Mouse (Mus musculus) cerebellum, postnatal 10 days (tissue): ENCODE measurements around the gene Gbp5.

Experiments used
- DNase-seq, 2 experiments: peaks; one replicate each; pipeline ENCODE4 v3.0.0; 2021; ENCODE audit warnings: mixed read lengths in 2 of 2

Gene Gbp5

DNA sequence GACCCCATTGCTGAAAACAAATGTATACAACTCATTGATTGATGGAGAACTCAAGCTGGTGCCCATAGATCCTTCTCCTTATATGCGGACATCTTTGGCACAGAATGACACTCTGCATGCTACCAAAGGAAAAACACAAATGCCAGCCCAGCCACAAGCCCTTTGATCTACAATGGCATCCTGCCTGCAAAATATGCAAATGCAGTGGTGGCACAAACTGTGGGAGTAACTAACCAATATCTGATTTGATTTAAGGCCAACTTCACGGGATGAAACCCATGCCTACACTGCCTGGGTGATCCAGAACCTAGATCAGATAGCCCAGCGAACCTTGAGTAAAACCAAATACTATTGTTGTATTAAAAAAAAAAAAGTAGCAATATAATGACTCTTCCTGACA lies 52.9 kb downstream of the Gbp5 start:
- peak in 1 of 2 experiments; percentile 48 for DNase-seq

DNA sequence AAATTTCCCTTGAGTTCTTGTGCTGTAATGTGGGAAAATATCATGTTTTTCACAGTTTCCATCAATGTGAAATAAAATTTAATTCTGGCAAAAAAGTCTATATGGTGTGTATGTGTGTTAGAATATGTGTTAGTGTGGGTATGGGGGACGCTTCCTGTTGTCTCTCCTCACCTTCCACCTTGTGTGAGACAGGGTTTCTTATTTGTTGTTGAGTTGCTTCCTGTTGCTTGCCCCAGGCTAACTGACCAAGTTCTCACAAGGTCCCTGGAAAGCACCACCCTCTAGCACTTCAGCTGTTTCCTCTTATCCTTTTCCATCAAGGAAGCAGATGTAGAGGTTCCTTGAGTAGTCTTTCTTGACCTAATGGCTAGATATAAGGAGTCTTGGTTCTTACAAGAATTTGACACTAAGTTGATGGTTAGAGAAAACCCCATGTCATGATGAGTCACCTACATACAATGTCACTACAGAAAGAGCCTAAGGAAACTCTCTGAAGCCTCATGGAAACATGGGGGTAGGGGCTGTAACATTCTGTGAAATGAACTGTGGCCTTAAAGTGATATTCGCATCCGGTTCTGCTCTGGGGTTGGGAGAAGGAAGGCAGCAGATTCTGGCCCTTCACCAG lies 56.4 kb downstream of the Gbp5 start:
- no peak for DNase-seq

DNA sequence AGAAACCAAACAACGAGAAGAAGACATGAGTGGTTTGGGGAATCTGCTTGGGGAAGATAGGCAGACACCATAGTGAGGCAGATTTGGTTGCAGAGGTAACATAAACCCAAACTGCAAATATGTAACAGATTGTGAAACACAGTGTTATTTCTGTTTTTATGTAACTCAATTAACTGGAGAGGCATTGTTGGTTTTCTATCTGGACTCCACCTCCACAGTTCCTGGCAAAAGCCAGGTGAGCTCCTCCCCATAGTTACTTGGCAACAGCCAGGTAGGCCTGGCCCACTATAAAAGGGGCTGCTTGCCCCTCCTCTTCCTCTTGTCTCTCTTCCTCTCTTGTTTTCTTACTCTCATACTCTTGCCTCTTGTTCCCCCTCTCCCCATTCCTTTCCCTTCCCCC lies 60.8 kb downstream of the Gbp5 start:
- DNase-seq: no peak

DNA sequence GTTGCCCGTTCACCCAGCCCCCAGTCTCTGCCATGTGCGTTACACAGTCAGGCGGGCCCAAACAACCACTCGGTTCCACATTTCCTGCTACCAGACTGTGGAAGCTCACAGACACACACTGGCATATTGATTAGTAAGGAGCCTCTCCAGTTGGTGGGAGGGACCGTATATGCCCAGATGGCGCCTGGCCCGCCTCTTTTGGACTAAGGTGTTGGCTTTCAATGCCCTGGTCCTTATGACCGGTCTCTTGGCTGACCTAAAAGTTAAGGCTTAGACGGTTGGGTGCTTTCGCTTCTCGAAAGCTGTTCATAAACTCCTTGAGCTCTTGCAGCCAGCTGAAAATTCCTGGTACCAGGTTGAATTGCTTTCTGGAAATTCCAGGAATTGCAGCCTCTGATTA lies 61.8 kb downstream of the Gbp5 start:
- peak; percentile 59 to 68 for DNase-seq

DNA sequence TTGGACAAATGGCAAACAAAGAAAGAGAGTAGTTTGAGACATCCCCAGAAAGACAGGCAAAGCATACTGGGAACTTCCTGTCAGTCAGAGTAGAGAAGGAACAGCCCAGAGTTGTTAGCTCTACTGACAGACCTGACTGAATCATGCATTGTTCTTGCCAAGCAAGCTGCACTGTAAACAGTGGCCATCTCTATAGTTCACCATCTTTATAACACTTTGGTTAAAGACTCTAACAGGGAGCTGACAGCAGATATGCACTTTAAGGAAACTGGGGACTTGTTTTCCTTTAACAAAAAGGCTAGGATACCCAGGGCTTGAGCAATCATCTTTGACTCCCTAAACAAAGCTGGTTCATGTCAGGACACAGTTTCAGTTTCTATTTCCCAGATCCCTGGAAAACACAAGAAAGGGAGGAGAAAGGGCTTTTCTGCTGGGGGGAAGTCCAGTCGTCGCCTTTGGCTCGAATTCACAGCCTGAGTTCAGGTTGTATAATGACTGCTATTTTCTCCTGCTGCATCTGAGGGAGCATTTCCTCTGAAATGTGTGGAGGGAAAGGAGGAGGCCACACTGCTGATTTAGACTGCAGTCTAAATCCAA lies 66.0 kb downstream of the Gbp5 start, which contains the start of gene Gbp3:
Gene Gbp3, plus strand, starts transcription at position 395 of the 597 bp plus-strand sequence.
- no peak for DNase-seq

DNA sequence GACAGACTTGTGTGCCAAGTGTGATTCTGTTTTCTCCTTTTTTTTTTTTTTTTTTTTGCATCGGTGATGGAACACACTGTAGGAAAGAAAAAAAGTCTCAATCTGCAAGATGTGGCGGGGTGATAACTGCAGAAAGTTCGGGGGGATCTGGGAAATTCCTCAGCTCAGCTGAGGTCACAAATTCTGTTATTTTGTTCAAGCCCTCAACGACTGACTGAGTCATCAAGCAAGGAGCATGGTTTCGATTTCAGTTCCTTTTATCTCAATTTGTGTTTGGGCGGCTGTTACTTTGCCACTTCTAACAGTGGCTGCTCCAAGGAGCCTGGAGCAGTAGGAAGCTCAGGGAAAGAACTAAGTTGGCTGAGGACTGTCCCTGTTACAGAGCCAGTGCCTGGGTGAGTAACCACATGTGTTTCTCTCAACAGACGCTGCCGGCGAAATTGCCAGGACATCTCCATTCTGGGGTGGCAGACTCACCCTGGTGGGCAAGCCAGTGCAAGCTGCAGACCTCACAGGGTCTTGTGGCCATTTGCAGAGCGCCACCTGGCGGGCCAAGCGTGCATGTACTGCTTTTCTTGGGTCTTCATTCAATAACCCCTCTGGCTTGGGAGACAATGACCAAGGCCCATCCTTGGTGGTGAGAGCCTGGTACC lies 66.6 kb downstream of the Gbp5 start:
- peak; percentile 94 for DNase-seq

DNA sequence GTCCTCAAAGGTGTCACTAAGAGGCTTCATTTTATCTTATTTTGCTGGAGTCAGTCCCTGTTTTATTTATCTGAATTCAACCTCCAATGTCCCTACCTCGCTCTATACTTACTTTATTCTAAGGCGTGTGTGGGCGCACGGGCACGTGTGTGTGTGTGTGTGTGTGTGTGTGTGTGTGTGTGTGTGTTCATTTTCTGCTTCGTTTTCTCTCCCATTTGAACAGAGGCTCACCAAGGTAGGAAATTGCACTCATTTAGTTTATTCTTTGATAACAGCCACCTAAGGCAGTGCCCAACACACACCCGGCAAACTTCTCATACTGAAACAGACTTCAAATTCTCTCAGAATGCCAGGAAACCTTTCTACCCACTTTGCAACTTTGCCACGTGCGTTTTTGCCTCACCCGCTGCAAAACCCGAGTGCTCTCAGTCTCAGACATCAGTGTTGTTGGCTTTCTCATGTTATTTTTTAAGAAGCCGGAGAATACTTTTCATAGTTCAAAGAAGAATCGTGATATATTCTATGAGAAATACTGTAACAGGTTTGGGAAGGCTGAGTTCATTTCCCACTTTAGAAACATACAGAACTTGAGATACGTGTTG lies 67.4 kb downstream of the Gbp5 start:
- DNase-seq: no peak

DNA sequence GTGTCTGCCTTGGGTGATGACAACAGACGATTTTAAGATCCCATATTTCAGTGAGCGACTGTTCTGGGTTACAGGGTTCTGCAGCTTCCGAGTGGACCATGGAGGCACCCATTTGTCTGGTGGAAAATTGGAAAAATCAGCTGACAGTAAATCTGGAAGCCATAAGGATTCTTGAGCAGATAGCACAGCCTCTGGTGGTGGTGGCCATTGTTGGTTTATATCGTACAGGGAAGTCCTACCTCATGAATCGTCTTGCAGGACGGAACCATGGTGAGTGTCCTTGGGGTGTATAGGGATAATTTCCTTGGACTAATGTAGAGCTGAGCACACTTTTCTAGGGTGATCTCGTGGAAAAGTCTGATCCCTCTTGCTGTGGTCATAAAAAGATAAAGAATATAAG lies 67.9 kb downstream of the Gbp5 start:
- no peak for DNase-seq

DNA sequence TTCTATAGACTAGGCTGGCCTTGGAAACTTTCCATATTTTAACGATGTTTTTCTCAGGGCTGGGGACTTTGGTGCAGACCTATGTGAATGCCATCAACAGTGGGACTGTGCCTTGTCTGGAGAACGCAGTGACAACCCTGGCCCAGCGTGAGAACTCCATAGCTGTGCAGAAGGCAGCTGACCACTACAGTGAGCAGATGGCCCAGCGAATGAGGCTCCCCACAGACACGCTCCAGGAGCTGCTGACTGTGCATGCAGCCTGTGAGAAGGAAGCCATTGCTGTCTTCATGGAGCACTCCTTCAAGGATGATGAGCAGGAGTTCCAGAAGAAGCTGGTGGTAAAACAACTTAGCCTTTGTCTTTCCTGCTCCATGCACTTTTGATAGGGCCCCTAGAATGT lies 73.7 kb downstream of the Gbp5 start:
- peak in 1 of 2 experiments; percentile 26 for DNase-seq

DNA sequence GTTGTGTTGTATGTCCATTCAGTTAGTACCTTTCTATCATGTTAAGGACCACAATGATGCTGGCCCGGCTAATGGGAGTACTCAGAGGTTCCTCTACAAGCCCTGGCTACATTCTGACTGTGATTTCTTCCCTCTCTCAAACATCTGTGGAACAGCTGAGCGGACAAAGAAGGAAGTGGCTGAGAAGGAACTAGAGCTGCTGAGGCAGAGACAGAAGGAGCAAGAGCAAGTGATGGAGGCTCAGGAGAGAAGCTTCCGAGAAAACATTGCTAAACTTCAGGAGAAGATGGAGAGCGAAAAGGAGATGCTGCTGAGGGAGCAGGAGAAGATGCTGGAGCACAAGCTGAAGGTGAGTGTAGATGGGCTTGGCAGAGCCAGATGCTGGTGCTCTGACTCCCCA lies 77.0 kb downstream of the Gbp5 start:
- DNase-seq: no peak
